Mouse (Mus musculus) regulatory T cell (primary cell): ENCODE data around the gene Ciao2b.

Source experiments
- in situ Hi-C: fragments of 300-600 bp; cut with MboI, MseI; formaldehyde crosslinking; loops from one replicate; pipeline ENCODE4 v1.15.1; 2025; ENCODE audit warnings: high pct_unique_total_duplicates

Gene Ciao2b

GRCm38 (mm10) chr8:104641426-104642323 lies at the start of gene Ciao2b:
TSS of gene Ciao2b (minus strand) at chr8:104641965.
- in situ Hi-C loops, result loop anchor here (25.0 kb wide), 2 partner anchors 621 to 1421 kb away; partner anchors contain the start of genes B3gnt9, Fbxl8, Hsf4 and Nfatc3

- in situ Hi-C loops, result no loop called here
Measured at GRCm38 (mm10) chr8:104688433-104688832, 46.7 kb upstream of the Ciao2b start.

GRCm38 (mm10) chr8:104655614-104656013 lies 13.8 kb upstream of the Ciao2b start:
- in situ Hi-C loops, result no loop called here

GRCm38 (mm10) chr8:104654984-104655383 lies 13.2 kb upstream of the Ciao2b start:
- in situ Hi-C loops, result no loop called here

GRCm38 (mm10) chr8:104644187-104644586 lies 2.4 kb upstream of the Ciao2b start:
- in situ Hi-C loops, result loop anchor here (25.0 kb wide), 2 partner anchors 618 to 1418 kb away; partner anchors contain the start of genes B3gnt9, Fbxl8, Hsf4 and Nfatc3

- in situ Hi-C loops, result loop anchor here (25.0 kb wide), 2 partner anchors 620 to 1420 kb away; partner anchors contain the start of genes B3gnt9, Fbxl8, Hsf4 and Nfatc3
Measured at GRCm38 (mm10) chr8:104642324-104642654, 524 bp upstream of the Ciao2b start.

GRCm38 (mm10) chr8:104640831-104641370 lies 864 bp downstream of the Ciao2b start:
- in situ Hi-C loops, result loop anchor here (25.0 kb wide), 2 partner anchors 621 to 1421 kb away; partner anchors contain the start of genes B3gnt9, Fbxl8, Hsf4 and Nfatc3

- in situ Hi-C loops, result loop anchor here (25.0 kb wide), 2 partner anchors 622 to 1422 kb away; partner anchors contain the start of genes B3gnt9, Fbxl8, Hsf4 and Nfatc3
Measured at GRCm38 (mm10) chr8:104640241-104640640, 1.5 kb downstream of the Ciao2b start.

- in situ Hi-C loops, result loop anchor here (25.0 kb wide), 2 partner anchors 624 to 1424 kb away; partner anchors contain the start of genes B3gnt9, Fbxl8, Hsf4 and Nfatc3
Measured at GRCm38 (mm10) chr8:104638010-104638409, 3.8 kb downstream of the Ciao2b start.

GRCm38 (mm10) chr8:104635004-104635710 lies 6.6 kb downstream of the Ciao2b start:
- in situ Hi-C loops, result loop anchor here (25.0 kb wide), 2 partner anchors 627 to 1427 kb away; partner anchors contain the start of genes B3gnt9, Fbxl8, Hsf4 and Nfatc3

GRCm38 (mm10) chr8:104633156-104633744 lies 8.5 kb downstream of the Ciao2b start:
- in situ Hi-C loops, result loop anchor here (25.0 kb wide), 2 partner anchors 629 to 1429 kb away; partner anchors contain the start of genes B3gnt9, Fbxl8, Hsf4 and Nfatc3

GRCm38 (mm10) chr8:104632486-104632885 lies 9.3 kb downstream of the Ciao2b start:
- in situ Hi-C loops, result loop anchor here (25.0 kb wide), 2 partner anchors 630 to 1430 kb away; partner anchors contain the start of genes B3gnt9, Fbxl8, Hsf4 and Nfatc3

- in situ Hi-C loops, result loop anchor here (25.0 kb wide), 2 partner anchors 630 to 1430 kb away; partner anchors contain the start of genes B3gnt9, Fbxl8, Hsf4 and Nfatc3
Measured at GRCm38 (mm10) chr8:104631975-104632374, 9.8 kb downstream of the Ciao2b start.

GRCm38 (mm10) chr8:104630981-104631663 lies 10.6 kb downstream of the Ciao2b start, which contains the start of gene Rrad:
TSS of gene Rrad (minus strand) at chr8:104631327.
- in situ Hi-C loops, result loop anchor here (25.0 kb wide), 2 partner anchors 631 to 1431 kb away; partner anchors contain the start of genes B3gnt9, Fbxl8, Hsf4 and Nfatc3

GRCm38 (mm10) chr8:104630574-104630973 lies 11.2 kb downstream of the Ciao2b start:
- in situ Hi-C loops, result loop anchor here (25.0 kb wide), 2 partner anchors 632 to 1432 kb away; partner anchors contain the start of genes B3gnt9, Fbxl8, Hsf4 and Nfatc3

GRCm38 (mm10) chr8:104630111-104630479 lies 11.7 kb downstream of the Ciao2b start:
- in situ Hi-C loops, result loop anchor here (25.0 kb wide), 2 partner anchors 632 to 1432 kb away; partner anchors contain the start of genes B3gnt9, Fbxl8, Hsf4 and Nfatc3

- in situ Hi-C loops, result loop anchor here (25.0 kb wide), 2 partner anchors 633 to 1433 kb away; partner anchors contain the start of genes B3gnt9, Fbxl8, Hsf4 and Nfatc3
Measured at GRCm38 (mm10) chr8:104629306-104630110, 12.3 kb downstream of the Ciao2b start.

- in situ Hi-C loops, result loop anchor here (25.0 kb wide), 2 partner anchors 634 to 1434 kb away; partner anchors contain the start of genes B3gnt9, Fbxl8, Hsf4 and Nfatc3
Measured at GRCm38 (mm10) chr8:104628402-104628801, 13.4 kb downstream of the Ciao2b start.
